Mouse (Mus musculus): ENCODE measurements around the gene Spock3.
"Not testable (repeated sequence)": the region's sequence is repeated elsewhere in the genome, so short reads cannot be mapped to it uniquely, and the experiment has no call there.

Gene Spock3

DNA sequence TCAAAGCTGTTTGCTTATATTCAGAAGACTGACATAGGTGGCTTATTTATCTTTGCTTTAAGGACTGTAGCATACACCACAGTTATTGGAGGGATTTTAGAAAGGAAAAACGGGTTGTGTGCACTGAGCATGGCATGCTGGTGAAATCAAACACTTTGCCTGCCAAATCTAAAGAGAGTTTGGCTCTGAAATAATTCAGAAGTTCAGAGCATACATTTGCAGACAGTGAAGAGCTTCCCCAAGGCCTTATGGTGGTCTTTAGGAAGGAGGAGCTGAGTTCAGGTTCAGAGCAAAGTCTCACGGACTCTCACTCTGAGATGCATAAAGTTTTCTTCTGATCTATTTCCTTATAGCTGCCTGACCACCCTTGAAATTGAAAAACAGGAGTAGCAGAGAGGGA lies at the start of gene Spock3:
Gene Spock3 (plus strand): TSS at position 301 of the 400 bp plus-strand sequence.
- DNase-seq (ENCODE audit: low read depth): no peak

DNA sequence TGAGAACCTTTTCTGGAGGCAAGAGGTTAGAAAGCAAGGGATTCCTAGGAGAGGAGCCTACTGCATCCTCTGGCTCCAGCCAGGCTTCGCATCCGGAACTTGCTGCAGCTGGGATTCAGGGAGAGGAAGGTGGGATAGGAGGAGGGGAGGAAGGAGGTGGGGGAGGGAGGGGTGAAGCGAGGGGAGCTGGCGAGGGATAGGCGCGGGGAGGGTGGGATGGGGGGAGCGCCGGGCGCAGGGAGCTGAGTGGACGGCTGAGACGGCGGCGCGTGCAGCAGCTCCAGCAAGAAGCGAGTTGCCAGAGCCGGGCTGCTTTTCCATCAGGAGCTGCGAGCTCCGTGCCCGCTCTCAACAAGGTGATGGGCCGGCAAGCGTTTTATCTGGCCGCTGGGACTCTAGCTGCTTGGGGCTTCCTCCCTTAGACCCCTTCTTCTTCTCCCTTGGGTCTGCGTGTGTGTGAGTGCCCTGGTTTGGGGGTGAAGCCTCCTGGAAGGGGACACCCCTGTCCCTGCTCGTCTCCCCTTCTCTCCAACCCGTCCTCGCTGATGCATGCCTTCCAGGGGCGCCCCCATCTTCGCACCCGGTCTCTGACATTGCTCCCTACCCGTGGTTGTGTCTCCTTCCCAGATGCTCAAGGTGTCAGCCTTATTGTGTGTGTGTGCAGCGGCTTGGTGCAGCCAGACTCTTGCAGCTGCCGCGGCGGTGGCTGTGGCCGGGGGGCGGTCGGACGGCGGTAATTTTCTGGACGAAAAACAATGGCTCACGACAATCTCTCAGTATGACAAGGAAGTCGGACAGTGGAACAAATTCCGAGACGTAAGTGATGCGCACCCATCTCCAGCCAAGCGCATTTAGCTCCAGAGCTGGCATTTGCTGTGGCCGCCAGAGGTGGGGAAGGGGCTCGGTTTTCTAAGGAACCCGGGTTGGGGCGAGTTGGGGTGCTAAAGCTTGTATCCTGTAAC lies 645 bp downstream of the Spock3 start:
- no peak for DNase-seq (ENCODE audit: low read depth)

DNA sequence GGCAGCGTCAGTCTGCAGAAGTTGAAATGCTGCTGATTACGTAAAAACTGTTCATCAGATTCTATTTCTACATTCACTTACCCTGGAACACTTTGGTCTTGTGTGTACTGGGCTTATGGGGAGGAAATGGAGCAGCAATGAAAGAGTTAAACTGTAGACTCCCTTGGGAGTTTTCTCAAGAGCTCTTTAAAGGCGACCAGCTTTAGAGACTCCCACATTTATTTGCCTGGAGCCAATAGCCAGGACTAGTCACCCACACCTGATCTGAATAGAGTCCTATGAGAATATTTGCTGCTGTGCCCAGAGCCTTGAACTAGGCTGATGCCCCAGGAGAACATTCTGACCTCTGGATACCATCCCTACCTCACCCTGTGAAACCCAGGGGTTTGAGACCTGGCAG lies 1.7 kb downstream of the Spock3 start:
- no peak for DNase-seq (ENCODE audit: low read depth)

DNA sequence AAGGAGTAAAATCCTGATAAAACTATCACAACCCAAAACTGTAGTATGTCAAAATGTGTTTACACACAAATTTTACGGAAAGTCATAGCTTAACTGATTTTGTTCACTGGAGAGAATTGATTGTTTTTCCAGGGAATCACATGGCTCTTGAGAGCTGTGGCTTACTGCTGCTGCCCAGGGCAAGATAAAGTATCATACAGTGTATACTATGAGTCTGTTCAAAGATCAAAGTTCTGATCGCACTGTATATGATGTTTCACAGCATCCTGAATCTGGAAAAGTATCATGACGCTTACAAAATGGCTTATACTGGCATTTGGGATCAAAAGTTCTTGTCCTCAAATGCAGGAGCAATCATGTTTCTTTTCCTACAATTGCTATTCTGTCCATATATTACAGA lies 11.8 kb downstream of the Spock3 start:
- DNase-seq (ENCODE audit: low read depth): no peak

DNA sequence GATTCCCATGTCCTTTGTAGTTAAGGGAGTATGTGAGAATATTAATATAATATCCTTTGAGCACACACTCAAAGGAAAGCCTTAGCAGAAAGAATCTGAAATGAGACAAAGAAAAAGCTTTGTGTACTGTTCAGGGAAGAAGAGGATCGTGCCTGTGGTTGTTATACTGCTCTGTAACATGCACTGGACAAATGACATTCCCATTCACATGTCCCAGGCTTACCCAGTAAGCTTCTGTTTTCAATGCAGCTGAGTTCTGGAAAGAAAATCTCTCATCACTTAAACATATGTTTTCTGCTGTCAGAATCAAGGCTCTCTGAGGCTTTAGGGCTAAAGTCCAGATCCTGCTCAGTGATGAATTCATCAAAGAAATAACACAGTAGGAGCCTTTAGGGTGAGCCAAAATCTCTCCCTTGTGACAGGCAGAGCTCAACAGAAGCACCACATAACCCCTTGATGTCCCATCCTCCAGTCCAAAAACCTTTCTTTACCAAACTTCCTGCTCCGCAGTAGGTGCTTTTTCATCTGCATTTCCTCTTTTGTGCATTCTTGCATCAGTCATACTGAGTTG lies 19.1 kb downstream of the Spock3 start:
- DNase-seq (ENCODE audit: low read depth): no peak

- DNase-seq (ENCODE audit: low read depth): no peak
Observed at GRCm38 (mm10) chr8:63088984-63089383, 138.2 kb downstream of the Spock3 start.

DNA sequence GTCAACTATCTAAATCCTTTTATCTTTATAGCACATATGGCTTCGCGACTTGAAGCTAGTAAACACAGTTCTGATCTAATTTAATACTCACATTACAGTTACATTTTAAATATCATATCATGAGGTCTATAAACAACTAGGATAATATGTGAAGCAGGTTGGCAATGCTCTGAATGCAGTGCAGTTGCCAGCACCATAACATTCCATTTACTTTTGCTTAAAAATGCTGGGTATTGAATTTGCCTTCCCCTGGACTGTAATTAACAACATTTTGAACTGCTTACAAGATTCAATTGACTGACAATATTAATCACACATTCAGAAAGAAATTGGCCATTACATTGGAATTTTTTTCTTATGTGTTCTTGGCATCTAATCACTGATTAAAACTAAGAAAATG lies 147.4 kb downstream of the Spock3 start:
- DNase-seq (ENCODE audit: low read depth): no peak

GRCm38 (mm10) chr8:63109761-63110160 lies 159.0 kb downstream of the Spock3 start:
- DNase-seq (ENCODE audit: low read depth): no peak

GRCm38 (mm10) chr8:63112919-63113318 lies 162.1 kb downstream of the Spock3 start:
- DNase-seq (ENCODE audit: low read depth): no peak

- DNase-seq (ENCODE audit: low read depth): no peak
Observed at GRCm38 (mm10) chr8:63120508-63120907, 169.7 kb downstream of the Spock3 start.

- DNase-seq (ENCODE audit: low read depth): no peak
Observed at GRCm38 (mm10) chr8:63135406-63135805, 184.6 kb downstream of the Spock3 start.

GRCm38 (mm10) chr8:63163861-63164260 lies 213.1 kb downstream of the Spock3 start:
- not testable (repeated sequence) for DNase-seq (ENCODE audit: low read depth)

DNA sequence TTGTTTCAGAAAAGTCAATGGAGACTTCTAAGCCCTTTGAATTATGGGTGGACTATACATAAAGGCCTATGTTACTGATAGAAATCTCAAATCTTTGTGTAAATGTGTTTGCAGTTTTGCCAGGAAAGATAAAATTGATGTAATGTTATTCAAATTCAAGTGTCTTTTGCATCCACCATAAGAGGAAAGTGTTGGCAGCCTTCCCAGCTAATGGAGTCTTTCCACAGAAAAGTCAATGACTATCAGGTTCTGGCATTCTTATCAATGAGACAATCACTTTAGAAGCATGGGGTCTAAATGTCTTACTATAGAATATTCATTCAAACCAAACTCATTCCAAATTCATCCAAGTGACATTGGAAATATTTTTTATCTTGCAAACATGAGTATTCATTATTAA lies 214.5 kb downstream of the Spock3 start:
- no peak for DNase-seq (ENCODE audit: low read depth)

- DNase-seq (ENCODE audit: low read depth): no peak
Observed at GRCm38 (mm10) chr8:63169956-63170355, 219.1 kb downstream of the Spock3 start.

- DNase-seq (ENCODE audit: low read depth): no peak
Observed at GRCm38 (mm10) chr8:63181272-63181671, 230.5 kb downstream of the Spock3 start.

- no peak for DNase-seq (ENCODE audit: low read depth)
Observed at GRCm38 (mm10) chr8:63258812-63259385, 308.1 kb downstream of the Spock3 start.

DNA sequence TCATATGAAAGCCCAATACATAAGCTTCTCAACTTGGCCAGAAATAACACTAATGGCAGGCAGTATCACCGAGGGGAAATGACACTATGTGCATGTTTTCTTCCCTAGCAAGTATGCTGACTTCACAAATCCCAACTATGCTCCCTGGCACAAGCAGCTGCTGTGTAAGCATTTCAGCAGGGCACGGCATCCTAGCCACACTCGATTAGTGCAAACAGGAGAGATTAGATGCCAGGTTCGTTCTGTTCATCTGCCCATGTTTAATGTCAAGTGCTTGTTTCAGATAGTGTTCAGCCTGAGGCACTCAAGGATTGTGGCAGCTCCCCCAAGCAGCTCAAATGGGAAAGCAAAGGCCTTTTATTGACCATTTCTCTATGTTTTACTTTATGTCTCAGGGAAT lies 311.7 kb downstream of the Spock3 start:
- DNase-seq (ENCODE audit: low read depth): no peak

GRCm38 (mm10) chr8:63335366-63335765 lies 384.6 kb downstream of the Spock3 start:
- no peak for DNase-seq (ENCODE audit: low read depth)

GRCm38 (mm10) chr8:63368580-63368979 lies 417.8 kb downstream of the Spock3 start:
- DNase-seq (ENCODE audit: low read depth): no peak

- no peak for DNase-seq (ENCODE audit: low read depth)
Observed at GRCm38 (mm10) chr8:63397659-63398058, 446.9 kb downstream of the Spock3 start.

All from induced T-regulatory cell, adult 2 months (primary cell).